Mouse (Mus musculus) midbrain, postnatal 0 days (tissue): ENCODE measurements around the gene Ppil4. TPM values are rescaled to one million over a fixed set of nuclear protein-coding genes. Genes with fewer than 3 reads are reported as not detected.

Experiments used
- ATAC-seq: fragments of 200-750 bp; cut with Nextera tagmentation; 2 replicates; pipeline ENCODE4 v1.8.0; 2017; ENCODE audit warnings: moderate number of reproducible peaks, mild to moderate bottlenecking, moderate TSS enrichment, moderate library complexity; ENCODE audit not compliant: low FRiP score
- DNase-seq: peaks from one replicate; pipeline ENCODE4 v3.0.0-alpha.2; 2015; ENCODE audit warnings: low spot score
- H3K27ac ChIP-seq: fragments of 300-500 bp; sonication (generic); 2 replicates; pipeline ENCODE4 v1.5.1; 2014; ENCODE audit warnings: low read depth, mild to moderate bottlenecking, low read length, mixed read lengths
- H3K27me3 ChIP-seq: fragments of 300-500 bp; sonication (generic); 2 replicates; pipeline ENCODE4 v1.6.1; 2014; ENCODE audit warnings: low read length, control low read depth, mixed read lengths; ENCODE audit not compliant: insufficient read depth
- H3K36me3 ChIP-seq: fragments of 300-500 bp; sonication (generic); 2 replicates; pipeline ENCODE4 v1.6.1; 2014; ENCODE audit warnings: low read length, control low read depth, mixed read lengths; ENCODE audit not compliant: insufficient read depth
- H3K4me1 ChIP-seq: fragments of 300-500 bp; sonication (generic); 2 replicates; pipeline ENCODE4 v1.6.1; 2014; ENCODE audit warnings: mild to moderate bottlenecking, control low read depth, antibody characterized with exemption, low read length, mixed read lengths; ENCODE audit not compliant: insufficient read depth
- H3K4me2 ChIP-seq: fragments of 300-500 bp; sonication (generic); 2 replicates; pipeline ENCODE4 v1.6.1; 2014; ENCODE audit warnings: low read depth, mild to moderate bottlenecking, low read length, mixed read lengths; ENCODE audit not compliant: poor library complexity, severe bottlenecking
- H3K4me3 ChIP-seq: fragments of 300-500 bp; sonication (generic); 2 replicates; pipeline ENCODE4 v1.5.1; 2014; ENCODE audit warnings: low read depth, mild to moderate bottlenecking, low read length, moderate library complexity
- H3K9ac ChIP-seq: fragments of 300-500 bp; sonication (generic); replicated peaks from 2 replicates; pipeline ENCODE4 v1.6.1; 2014; ENCODE audit warnings: mild to moderate bottlenecking, low read length, moderate library complexity, mixed read lengths; ENCODE audit not compliant: poor library complexity, severe bottlenecking
- H3K9me3 ChIP-seq: fragments of 300-500 bp; sonication (generic); 2 replicates; pipeline ENCODE4 v1.6.1; 2016; ENCODE audit warnings: low read length, control low read depth
- CTCF ChIP-seq: IDR thresholded peaks from 2 replicates; pipeline ENCODE4 v1.5.1; 2016; ENCODE audit warnings: antibody characterized with exemption, mild to moderate bottlenecking
- WGBS: fragments of 180-500 bp; shearing (Covaris S2); extraction: QIAGEN DNeasy Blood & Tissue Kit; methylation state at CpG from one replicate; pipeline ENCODE4 v1.1.7; 2014; 5-methylcytosine and 5-hydroxymethylcytosine counted together
- polyA plus RNA-seq: library from polyadenylated mRNA; unstranded; fragments of >200 nt; fragmentation: Nextera tagmentation; extraction: Ambion mirVana; gene quantifications from 2 replicates; pipeline ENCODE4 v1.2.1, GENCODE M21; 2015
- total RNA-seq: library from RNA; depleted of rRNA; stranded (reverse); fragments of >200 nt; gene quantifications from 2 replicates; pipeline ENCODE4 v1.2.3, GENCODE M21; 2014

The Ppil4 gene
- total and polyA plus RNA-seq, 2 experiments from 2014 or later: 30.6 to 50.6 TPM

DNA sequence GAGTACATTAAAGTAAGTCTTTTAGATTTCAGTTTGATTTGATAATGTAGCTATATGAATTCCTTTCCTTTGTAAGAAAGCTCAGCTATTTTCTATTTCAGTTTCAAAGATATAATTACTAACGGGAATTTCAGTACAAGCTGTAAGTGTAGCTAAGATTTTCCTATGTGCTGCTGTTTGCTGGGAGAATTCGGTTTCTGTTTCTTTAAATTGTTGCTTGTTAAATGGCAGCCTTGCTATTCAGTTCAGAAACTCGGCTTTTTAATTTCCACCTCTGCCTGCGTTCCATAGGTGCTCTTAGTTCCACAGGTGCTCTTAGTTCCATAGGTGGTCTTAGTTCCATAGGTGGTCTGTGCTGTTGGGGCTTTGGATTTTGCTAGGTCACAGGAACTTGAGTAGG is 26.5 kb downstream of the Ppil4 start:
- Histone ChIP-seq H3K4me2 (no peak overlapping the region), H3K27me3 (no peaks in the 10 kb centered on the region), H3K27ac (no peak overlapping the region), H3K9me3 (no peaks in the 10 kb centered on the region), H3K4me3 (no peak overlapping the region), H3K4me1 (no peaks in the 10 kb centered on the region), H3K9ac (no peak overlapping the region), H3K36me3 (peaks cover 33% of the 10 kb centered on the region)
- ATAC-seq (no peak), DNase-seq (no peak)
- 92% methylated on average over 4 of the region's 4 CpGs for WGBS
- TF ChIP-seq CTCF: no peak

DNA sequence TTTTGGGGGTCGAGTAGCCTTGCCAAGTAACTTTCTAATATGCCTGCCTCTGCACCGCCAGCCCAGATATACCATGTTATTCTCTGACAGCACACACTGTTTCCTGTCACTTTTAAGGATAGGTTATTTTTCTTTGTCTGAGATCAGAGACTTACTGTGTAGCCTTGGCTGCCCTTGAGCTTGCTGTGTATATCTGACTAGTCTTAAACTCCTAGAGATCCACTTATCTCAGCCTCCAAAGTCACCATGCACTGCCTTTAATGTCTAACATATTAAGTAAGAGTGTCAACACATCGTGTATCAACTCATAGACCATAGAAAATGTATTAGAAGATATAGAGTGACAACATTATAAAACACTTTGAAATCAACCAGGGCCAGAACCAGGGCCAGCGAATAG is 26.9 kb downstream of the Ppil4 start:
- ATAC-seq (no peak), DNase-seq (no peak)
- Histone ChIP-seq H3K36me3 (peaks cover 29% of the 10 kb centered on the region), H3K27me3 (no peaks in the 10 kb centered on the region), H3K9ac (no peak overlapping the region), H3K4me1 (no peaks in the 10 kb centered on the region), H3K4me2 (no peak overlapping the region), H3K27ac (no peak overlapping the region), H3K4me3 (no peak overlapping the region), H3K9me3 (no peaks in the 10 kb centered on the region)
- no peak for TF ChIP-seq CTCF
- 93% methylated on average over 4 of the region's 4 CpGs for WGBS

DNA sequence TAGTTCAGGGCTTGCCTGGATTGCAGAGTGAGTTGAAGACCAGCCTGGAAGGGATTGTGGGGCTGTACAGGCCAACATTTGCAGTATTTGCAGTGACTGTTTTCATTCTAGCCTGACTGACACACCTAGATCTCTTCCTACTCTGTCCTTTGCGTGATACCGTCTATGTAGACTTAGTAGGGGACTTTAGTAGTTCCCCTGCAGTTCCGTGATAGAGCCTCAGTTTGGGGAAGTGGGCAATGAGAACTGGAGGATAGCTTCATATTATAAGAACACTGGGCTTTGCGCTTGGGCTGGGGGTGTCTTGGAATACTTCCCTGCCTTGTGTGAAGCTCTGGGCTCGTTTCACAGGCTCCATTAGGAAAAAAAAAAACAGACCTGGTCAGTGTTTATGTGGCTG is 27.5 kb downstream of the Ppil4 start:
- WGBS: 97% methylated on average over 5 of the region's 5 CpGs
- no peak overlapping the region for H3K4me3 ChIP-seq
- no peak overlapping the region for H3K9ac ChIP-seq
- H3K27ac ChIP-seq: no peak overlapping the region
- no peak for TF ChIP-seq CTCF
- H3K4me1 ChIP-seq: no peaks in the 10 kb centered on the region
- H3K4me2 ChIP-seq: no peak overlapping the region
- peaks cover 29% of the 10 kb centered on the region for H3K36me3 ChIP-seq
- ATAC-seq: no peak
- no peaks in the 10 kb centered on the region for H3K9me3 ChIP-seq
- no peaks in the 10 kb centered on the region for H3K27me3 ChIP-seq
- DNase-seq: no peak

DNA sequence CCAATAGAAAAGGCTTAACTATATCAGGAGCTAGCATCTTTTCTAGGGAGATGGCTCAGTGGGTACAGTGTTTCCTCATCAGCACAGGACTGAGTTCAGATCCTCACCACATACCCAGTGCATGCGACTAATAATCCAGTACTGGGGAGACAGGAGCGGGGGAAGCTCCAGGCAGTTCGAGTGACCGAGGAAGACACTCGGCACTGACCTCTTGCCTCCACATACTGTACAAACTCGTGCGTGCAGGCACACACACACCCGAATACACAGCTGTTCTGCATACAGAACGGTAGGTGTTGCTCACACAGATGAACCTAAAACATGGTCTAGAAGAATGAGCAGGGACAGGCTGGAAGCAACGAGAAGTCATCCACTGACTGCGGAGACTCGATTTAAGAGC is 29.3 kb downstream of the Ppil4 start:
- WGBS: 96% methylated on average over 12 of the region's 12 CpGs
- ATAC-seq: no peak
- peaks cover 21% of the 10 kb centered on the region for H3K36me3 ChIP-seq

DNA sequence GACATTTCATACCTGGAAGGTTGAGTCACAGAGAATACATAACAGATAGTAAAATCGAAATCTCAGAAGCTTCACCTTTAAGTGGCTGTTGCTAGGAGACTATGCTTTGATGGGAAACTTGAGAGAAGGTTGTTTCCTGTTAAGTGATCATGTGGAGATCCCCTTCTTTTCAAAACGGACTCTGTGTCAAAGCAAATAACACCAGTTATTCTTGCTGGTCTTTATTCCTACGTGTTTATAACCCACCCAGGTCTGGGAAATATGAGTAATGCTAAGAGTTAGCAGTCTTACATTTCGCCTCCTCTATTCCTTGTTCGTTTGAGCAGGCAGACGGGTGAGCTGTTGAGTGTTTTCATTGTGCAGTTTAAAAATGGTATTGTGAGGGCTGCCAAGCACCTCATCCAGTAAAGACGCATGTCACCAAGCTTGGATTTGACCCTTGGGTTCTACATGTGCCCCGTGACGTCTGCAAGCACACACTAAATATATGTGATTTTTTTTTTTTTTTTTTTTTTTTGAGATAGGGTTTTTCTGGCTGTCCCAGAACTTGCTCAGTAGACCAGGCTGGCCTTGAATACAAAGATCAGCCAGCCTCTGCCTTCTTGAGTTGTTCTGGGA is 32.1 kb downstream of the Ppil4 start:
- ATAC-seq: no peak

More for the DNA sequence above, 29.3 kb downstream of the Ppil4 start:
- Histone ChIP-seq H3K27me3 (no peaks in the 10 kb centered on the region), H3K27ac (no peak overlapping the region), H3K4me3 (no peak overlapping the region), H3K9me3 (no peaks in the 10 kb centered on the region), H3K9ac (no peak overlapping the region), H3K4me1 (no peaks in the 10 kb centered on the region), H3K4me2 (no peak overlapping the region)
- DNase-seq: no peak
- TF ChIP-seq CTCF: no peak

DNA sequence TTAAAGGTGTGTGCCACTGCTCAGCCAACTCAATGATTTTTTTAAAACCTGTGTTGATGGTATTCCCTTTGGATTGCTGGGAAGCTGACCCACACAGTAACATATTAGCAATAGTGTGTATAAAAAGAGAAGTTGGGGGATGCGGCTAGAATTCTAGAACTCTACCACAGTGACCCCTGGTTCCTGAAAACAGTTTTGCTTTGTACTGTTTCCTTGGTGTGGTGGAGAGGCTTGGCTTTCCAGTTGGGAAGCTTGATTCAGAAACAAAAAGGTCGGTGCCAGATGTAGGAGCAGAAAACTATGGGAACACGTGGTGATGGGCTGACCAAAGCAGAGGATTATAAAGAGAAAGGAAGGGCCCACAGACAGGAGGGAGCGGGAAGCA is 32.6 kb downstream of the Ppil4 start:
- 92% methylated on average over 4 of the region's 4 CpGs for WGBS
- Histone ChIP-seq H3K9me3 (no peaks in the 10 kb centered on the region), H3K4me2 (no peak overlapping the region), H3K36me3 (peaks cover 14% of the 10 kb centered on the region), H3K9ac (no peak overlapping the region), H3K4me1 (no peaks in the 10 kb centered on the region), H3K27ac (no peak overlapping the region), H3K27me3 (no peaks in the 10 kb centered on the region), H3K4me3 (no peak overlapping the region)
- no peak for TF ChIP-seq CTCF
- DNase-seq (no peak), ATAC-seq (no peak)

More for the DNA sequence above, 32.1 kb downstream of the Ppil4 start:
- Histone ChIP-seq H3K4me3 (no peak overlapping the region), H3K36me3 (peaks cover 14% of the 10 kb centered on the region), H3K27ac (no peak overlapping the region), H3K4me1 (no peaks in the 10 kb centered on the region), H3K9ac (no peak overlapping the region), H3K27me3 (no peaks in the 10 kb centered on the region), H3K4me2 (no peak overlapping the region), H3K9me3 (no peaks in the 10 kb centered on the region)
- DNase-seq: no peak
- no peak for TF ChIP-seq CTCF
- 86% methylated on average over 9 of the region's 9 CpGs for WGBS
